Mouse (Mus musculus): Measurements from ENCODE around the gene Agtr1a. TPM values are rescaled to one million over a fixed set of nuclear protein-coding genes. Genes with fewer than 3 reads are reported as not detected.

Agtr1a gene
- polyA plus RNA-seq, 1 experiment from 2014 or later: 3.4 TPM

- H3K27me3 ChIP-seq (ENCODE audit: control insufficient read depth, insufficient read depth, low read length): no peaks in the 10 kb centered on the region
- 73% methylated on average over 7 of the region's 7 CpGs for WGBS
- no peak overlapping the region for H3K9ac ChIP-seq (replicated peaks; ENCODE audit: low read length)
- no peaks in the 10 kb centered on the region for H3K4me1 ChIP-seq (ENCODE audit: control insufficient read depth, insufficient read depth, low read length)
- H3K27ac ChIP-seq (replicated peaks; ENCODE audit: low read depth, low read length): no peak overlapping the region
- H3K4me2 ChIP-seq (ENCODE audit: low read depth, low read length): no peak overlapping the region
- DNase-seq (ENCODE audit: low spot score): no peak
- H3K36me3 ChIP-seq (replicated peaks; ENCODE audit: control insufficient read depth, insufficient read depth, low read depth, low read length): no peaks in the 10 kb centered on the region
- H3K9me3 ChIP-seq (replicated peaks; ENCODE audit: control insufficient read depth, low read length): no peaks in the 10 kb centered on the region
- no peak for ATAC-seq (replicated peaks; ENCODE audit: insufficient number of reproducible peaks, low FRiP score, low TSS enrichment, low read depth)
- H3K4me3 ChIP-seq (ENCODE audit: low read depth, low read length): no peak overlapping the region
These were observed 1.4 kb downstream of the Agtr1a start for GRCm38 (mm10) chr13:30337646-30338045.

- ATAC-seq (replicated peaks; ENCODE audit: insufficient number of reproducible peaks, low FRiP score, low TSS enrichment, low read depth) (no peak), DNase-seq (ENCODE audit: low spot score) (no peak)
- no peak overlapping the region for H3K27ac ChIP-seq (replicated peaks; ENCODE audit: low read depth, low read length)
These were observed 2.3 kb downstream of the Agtr1a start for GRCm38 (mm10) chr13:30338576-30338975.

GRCm38 (mm10) chr13:30339927-30340326 lies 3.7 kb downstream of the Agtr1a start:
- Histone ChIP-seq H3K27me3 (ENCODE audit: control insufficient read depth, insufficient read depth, low read length) (no peaks in the 10 kb centered on the region), H3K4me1 (ENCODE audit: control insufficient read depth, insufficient read depth, low read length) (no peaks in the 10 kb centered on the region), H3K4me2 (ENCODE audit: low read depth, low read length) (no peak overlapping the region), H3K4me3 (ENCODE audit: low read depth, low read length) (no peak overlapping the region), H3K27ac (replicated peaks; ENCODE audit: low read depth, low read length) (no peak overlapping the region), H3K36me3 (replicated peaks; ENCODE audit: control insufficient read depth, insufficient read depth, low read depth, low read length) (no peaks in the 10 kb centered on the region), H3K9me3 (replicated peaks; ENCODE audit: control insufficient read depth, low read length) (no peaks in the 10 kb centered on the region), H3K9ac (replicated peaks; ENCODE audit: low read length) (no peak overlapping the region)
- WGBS: 74% methylated on average over 8 of the region's 8 CpGs
- no peak for ATAC-seq (replicated peaks; ENCODE audit: insufficient number of reproducible peaks, low FRiP score, low TSS enrichment, low read depth)
- peak; percentile 17 for DNase-seq (ENCODE audit: low spot score)

More at GRCm38 (mm10) chr13:30338576-30338975, 2.3 kb downstream of the Agtr1a start:
- Histone ChIP-seq H3K4me2 (ENCODE audit: low read depth, low read length) (no peak overlapping the region), H3K4me1 (ENCODE audit: control insufficient read depth, insufficient read depth, low read length) (no peaks in the 10 kb centered on the region), H3K36me3 (replicated peaks; ENCODE audit: control insufficient read depth, insufficient read depth, low read depth, low read length) (no peaks in the 10 kb centered on the region), H3K9me3 (replicated peaks; ENCODE audit: control insufficient read depth, low read length) (no peaks in the 10 kb centered on the region), H3K9ac (replicated peaks; ENCODE audit: low read length) (no peak overlapping the region), H3K27me3 (ENCODE audit: control insufficient read depth, insufficient read depth, low read length) (no peaks in the 10 kb centered on the region), H3K4me3 (ENCODE audit: low read depth, low read length) (no peak overlapping the region)
- 81% methylated on average over 5 of the region's 5 CpGs for WGBS

GRCm38 (mm10) chr13:30341987-30342898 lies 6.0 kb downstream of the Agtr1a start:
- Histone ChIP-seq H3K9me3 (replicated peaks; ENCODE audit: control insufficient read depth, low read length) (no peaks in the 10 kb centered on the region), H3K27me3 (ENCODE audit: control insufficient read depth, insufficient read depth, low read length) (no peaks in the 10 kb centered on the region), H3K27ac (replicated peaks; ENCODE audit: low read depth, low read length) (no peak overlapping the region), H3K4me2 (ENCODE audit: low read depth, low read length) (no peak overlapping the region; the same call in 1 of the 2 replicates), H3K4me1 (ENCODE audit: control insufficient read depth, insufficient read depth, low read length) (no peaks in the 10 kb centered on the region), H3K9ac (replicated peaks; ENCODE audit: low read length) (no peak overlapping the region), H3K36me3 (replicated peaks; ENCODE audit: control insufficient read depth, insufficient read depth, low read depth, low read length) (no peaks in the 10 kb centered on the region), H3K4me3 (ENCODE audit: low read depth, low read length) (no peak overlapping the region)
- DNase-seq (ENCODE audit: low spot score): peak; percentile 56
- ATAC-seq (replicated peaks; ENCODE audit: insufficient number of reproducible peaks, low FRiP score, low TSS enrichment, low read depth): no peak
- 77% methylated on average over 19 of the region's 19 CpGs for WGBS

- Histone ChIP-seq H3K4me3 (ENCODE audit: low read depth, low read length) (no peak overlapping the region), H3K9me3 (replicated peaks; ENCODE audit: control insufficient read depth, low read length) (no peaks in the 10 kb centered on the region), H3K27me3 (ENCODE audit: control insufficient read depth, insufficient read depth, low read length) (no peaks in the 10 kb centered on the region), H3K9ac (replicated peaks; ENCODE audit: low read length) (no peak overlapping the region), H3K4me1 (ENCODE audit: control insufficient read depth, insufficient read depth, low read length) (no peaks in the 10 kb centered on the region), H3K4me2 (ENCODE audit: low read depth, low read length) (no peak overlapping the region), H3K36me3 (replicated peaks; ENCODE audit: control insufficient read depth, insufficient read depth, low read depth, low read length) (no peaks in the 10 kb centered on the region), H3K27ac (replicated peaks; ENCODE audit: low read depth, low read length) (no peak overlapping the region)
- no peak for DNase-seq (ENCODE audit: low spot score)
- 89% methylated on average over 11 of the region's 11 CpGs for WGBS
- no peak for ATAC-seq (replicated peaks; ENCODE audit: insufficient number of reproducible peaks, low FRiP score, low TSS enrichment, low read depth)
These were observed 9.2 kb downstream of the Agtr1a start for GRCm38 (mm10) chr13:30345427-30345913.

- no peaks in the 10 kb centered on the region for H3K36me3 ChIP-seq (replicated peaks; ENCODE audit: control insufficient read depth, insufficient read depth, low read depth, low read length)
- H3K4me1 ChIP-seq (ENCODE audit: control insufficient read depth, insufficient read depth, low read length): no peaks in the 10 kb centered on the region
- H3K9ac ChIP-seq (replicated peaks; ENCODE audit: low read length): no peak overlapping the region
- H3K27me3 ChIP-seq (ENCODE audit: control insufficient read depth, insufficient read depth, low read length): no peaks in the 10 kb centered on the region
- DNase-seq (ENCODE audit: low spot score) (no peak), ATAC-seq (replicated peaks; ENCODE audit: insufficient number of reproducible peaks, low FRiP score, low TSS enrichment, low read depth) (no peak)
- 88% methylated on average over 4 of the region's 4 CpGs for WGBS
- no peak overlapping the region for H3K27ac ChIP-seq (replicated peaks; ENCODE audit: low read depth, low read length)
- no peak overlapping the region for H3K4me2 ChIP-seq (ENCODE audit: low read depth, low read length)
- no peak overlapping the region for H3K4me3 ChIP-seq (ENCODE audit: low read depth, low read length)
- H3K9me3 ChIP-seq (replicated peaks; ENCODE audit: control insufficient read depth, low read length): no peaks in the 10 kb centered on the region
These were observed 10.6 kb downstream of the Agtr1a start for GRCm38 (mm10) chr13:30346881-30347280.

- H3K4me1 ChIP-seq (ENCODE audit: control insufficient read depth, insufficient read depth, low read length): no peaks in the 10 kb centered on the region
- no peak overlapping the region for H3K9ac ChIP-seq (replicated peaks; ENCODE audit: low read length)
- H3K27me3 ChIP-seq (ENCODE audit: control insufficient read depth, insufficient read depth, low read length): no peaks in the 10 kb centered on the region
- no peaks in the 10 kb centered on the region for H3K9me3 ChIP-seq (replicated peaks; ENCODE audit: control insufficient read depth, low read length)
- no peaks in the 10 kb centered on the region for H3K36me3 ChIP-seq (replicated peaks; ENCODE audit: control insufficient read depth, insufficient read depth, low read depth, low read length)
- ATAC-seq (replicated peaks; ENCODE audit: insufficient number of reproducible peaks, low FRiP score, low TSS enrichment, low read depth): no peak
- no peak for DNase-seq (ENCODE audit: low spot score)
- no peak overlapping the region for H3K27ac ChIP-seq (replicated peaks; ENCODE audit: low read depth, low read length)
- H3K4me3 ChIP-seq (ENCODE audit: low read depth, low read length): no peak overlapping the region
- no peak overlapping the region for H3K4me2 ChIP-seq (ENCODE audit: low read depth, low read length)
These were observed 12.1 kb downstream of the Agtr1a start for GRCm38 (mm10) chr13:30348306-30348705.

- Histone ChIP-seq H3K36me3 (replicated peaks; ENCODE audit: control insufficient read depth, insufficient read depth, low read depth, low read length) (no peaks in the 10 kb centered on the region), H3K4me1 (ENCODE audit: control insufficient read depth, insufficient read depth, low read length) (no peaks in the 10 kb centered on the region), H3K4me2 (ENCODE audit: low read depth, low read length) (no peak overlapping the region), H3K27ac (replicated peaks; ENCODE audit: low read depth, low read length) (no peak overlapping the region), H3K27me3 (ENCODE audit: control insufficient read depth, insufficient read depth, low read length) (no peaks in the 10 kb centered on the region), H3K9ac (replicated peaks; ENCODE audit: low read length) (no peak overlapping the region), H3K4me3 (ENCODE audit: low read depth, low read length) (no peak overlapping the region), H3K9me3 (replicated peaks; ENCODE audit: control insufficient read depth, low read length) (no peaks in the 10 kb centered on the region)
- no peak for ATAC-seq (replicated peaks; ENCODE audit: insufficient number of reproducible peaks, low FRiP score, low TSS enrichment, low read depth)
- no peak for DNase-seq (ENCODE audit: low spot score)
- 68% methylated on average over 13 of the region's 13 CpGs for WGBS
These were observed 15.7 kb downstream of the Agtr1a start for GRCm38 (mm10) chr13:30351966-30352365.

Measured in embryonic facial prominence, embryonic 11.5 days (tissue).